Mouse (Mus musculus) ES-Bruce4 (cell line): ENCODE data around the gene Myl6b.

Experiments used
- EP300 ChIP-seq: IDR thresholded peaks from 2 replicates; pipeline ENCODE4 v1.6.1; 2011; ENCODE audit warnings: low read depth, low read length; ENCODE audit not compliant: insufficient read depth
- POLR2A ChIP-seq: IDR thresholded peaks from one replicate; pipeline ENCODE4 v1.8.1; 2011; ENCODE audit warnings: low read length; ENCODE audit not compliant: insufficient read depth

GRCm38 (mm10) chr10:128457676-128458075, 40.8 kb downstream of the Myl6b start:
- TF ChIP-seq EP300 (no peak), POLR2A (no peak)
